Mouse (Mus musculus) midbrain, embryonic 11.5 days (tissue): ENCODE data around the gene Snx22. TPM values are rescaled to one million over a fixed set of nuclear protein-coding genes. Genes with fewer than 3 reads are reported as not detected.
A peak's percentile ranks its signal among the peaks of the same experiment; 100 is the strongest.

Experiments used
- ATAC-seq: fragments of 200-750 bp; cut with Nextera tagmentation; 2 replicates; pipeline ENCODE4 v1.8.0; 2017; ENCODE audit warnings: moderate TSS enrichment, moderate library complexity; ENCODE audit not compliant: low FRiP score
- DNase-seq: peaks from one replicate; pipeline ENCODE4 v3.0.0; 2015; ENCODE audit warnings: low spot score; ENCODE audit errors: missing footprints
- H3K27ac ChIP-seq: fragments of 300-500 bp; sonication (generic); 2 replicates; pipeline ENCODE4 v1.5.1; 2014; ENCODE audit warnings: low read depth, low read length
- H3K27me3 ChIP-seq: fragments of 300-500 bp; sonication (generic); 2 replicates; pipeline ENCODE4 v1.6.1; 2014; ENCODE audit warnings: mild to moderate bottlenecking, low read length, moderate library complexity, mixed read lengths; ENCODE audit not compliant: control insufficient read depth, insufficient read depth
- H3K36me3 ChIP-seq: fragments of 300-500 bp; sonication (generic); 2 replicates; pipeline ENCODE4 v1.6.1; 2014; ENCODE audit warnings: mild to moderate bottlenecking, low read length, moderate library complexity, mixed read lengths; ENCODE audit not compliant: control insufficient read depth, insufficient read depth
- H3K4me1 ChIP-seq: fragments of 300-500 bp; sonication (generic); 2 replicates; pipeline ENCODE4 v1.6.1; 2014; ENCODE audit warnings: low read length; ENCODE audit not compliant: control insufficient read depth, insufficient read depth
- H3K4me2 ChIP-seq: fragments of 300-500 bp; sonication (generic); 2 replicates; pipeline ENCODE4 v1.6.1; 2014; ENCODE audit warnings: mild to moderate bottlenecking, moderate library complexity
- H3K4me3 ChIP-seq: fragments of 300-500 bp; sonication (generic); 2 replicates; pipeline ENCODE4 v1.5.1; 2014; ENCODE audit warnings: low read depth, low read length
- H3K9ac ChIP-seq: fragments of 300-500 bp; sonication (generic); 2 replicates; pipeline ENCODE4 v1.6.1; 2014; ENCODE audit warnings: low read length
- H3K9me3 ChIP-seq: fragments of 300-500 bp; sonication (generic); 2 replicates; pipeline ENCODE4 v1.6.1; 2016; ENCODE audit warnings: low read length; ENCODE audit not compliant: control insufficient read depth
- WGBS: fragments of 180-500 bp; shearing (Covaris S2); extraction: QIAGEN DNeasy Blood & Tissue Kit; methylation state at CpG from one replicate; pipeline ENCODE4 v1.1.7; 2014; 5-methylcytosine and 5-hydroxymethylcytosine counted together
- polyA plus RNA-seq: library from polyadenylated mRNA; unstranded; fragments of >200 nt; fragmentation: Nextera tagmentation; extraction: Ambion mirVana; gene quantifications from 2 replicates; pipeline ENCODE4 v1.2.1, GENCODE M21; 2014

The Snx22 gene
- polyA plus RNA-seq, 1 experiment from 2014 or later = 1.8 TPM

- no peak overlapping the region for H3K27ac ChIP-seq
- no peaks in the 10 kb centered on the region for H3K4me1 ChIP-seq
- H3K36me3 ChIP-seq = peaks cover 28% of the 10 kb centered on the region; the same call in 1 of the 2 replicates
- DNase-seq (peak; percentile 23), ATAC-seq (no peak)
- no peaks in the 10 kb centered on the region for H3K27me3 ChIP-seq
- no peak overlapping the region for H3K9ac ChIP-seq
- H3K4me2 ChIP-seq = no peak overlapping the region
- WGBS = 85% methylated on average over 8 of the region's 8 CpGs
- no peak overlapping the region for H3K4me3 ChIP-seq
- no peaks in the 10 kb centered on the region for H3K9me3 ChIP-seq
Measured at GRCm38 (mm10) chr9:66101577-66101976, 32.1 kb upstream of the Snx22 start.

DNA sequence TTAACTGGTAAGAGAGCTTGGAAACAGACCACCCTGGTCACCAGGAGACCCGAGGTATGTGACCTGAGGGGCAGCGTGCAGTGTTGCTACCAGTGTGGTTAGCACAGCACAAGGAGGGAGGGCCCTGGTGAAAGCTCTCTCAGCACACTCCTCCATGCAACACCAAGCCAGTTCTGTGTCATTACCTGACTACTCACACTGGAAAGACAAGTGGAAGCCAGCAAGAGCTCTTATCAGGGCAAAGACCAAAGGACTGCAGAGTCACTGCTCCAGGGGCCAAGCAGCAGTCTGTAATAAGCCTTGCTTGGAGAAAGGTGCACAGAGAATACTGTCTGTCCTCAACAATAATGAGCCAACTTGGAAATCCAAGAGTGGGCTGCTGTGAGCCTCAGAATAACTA lies 23.1 kb upstream of the Snx22 start:
- no peak for DNase-seq
- Histone ChIP-seq H3K4me2 (no peak overlapping the region), H3K36me3 (peaks cover 19% of the 10 kb centered on the region), H3K4me1 (no peaks in the 10 kb centered on the region), H3K27ac (no peak overlapping the region), H3K27me3 (no peaks in the 10 kb centered on the region), H3K9ac (no peak overlapping the region), H3K9me3 (no peaks in the 10 kb centered on the region), H3K4me3 (no peak overlapping the region)
- no peak for ATAC-seq
- 69% methylated on average over 2 of the region's 2 CpGs for WGBS

- H3K4me3 ChIP-seq = no peak overlapping the region
- peaks cover 18% of the 10 kb centered on the region for H3K36me3 ChIP-seq
- DNase-seq (no peak), ATAC-seq (no peak)
- H3K27me3 ChIP-seq = no peaks in the 10 kb centered on the region
- 81% methylated on average over 6 of the region's 6 CpGs for WGBS
- H3K4me2 ChIP-seq = no peak overlapping the region
- no peaks in the 10 kb centered on the region for H3K4me1 ChIP-seq
- no peak overlapping the region for H3K27ac ChIP-seq
- H3K9ac ChIP-seq = no peak overlapping the region
- H3K9me3 ChIP-seq = no peaks in the 10 kb centered on the region
Measured at GRCm38 (mm10) chr9:66091327-66092231, 22.1 kb upstream of the Snx22 start.

DNA sequence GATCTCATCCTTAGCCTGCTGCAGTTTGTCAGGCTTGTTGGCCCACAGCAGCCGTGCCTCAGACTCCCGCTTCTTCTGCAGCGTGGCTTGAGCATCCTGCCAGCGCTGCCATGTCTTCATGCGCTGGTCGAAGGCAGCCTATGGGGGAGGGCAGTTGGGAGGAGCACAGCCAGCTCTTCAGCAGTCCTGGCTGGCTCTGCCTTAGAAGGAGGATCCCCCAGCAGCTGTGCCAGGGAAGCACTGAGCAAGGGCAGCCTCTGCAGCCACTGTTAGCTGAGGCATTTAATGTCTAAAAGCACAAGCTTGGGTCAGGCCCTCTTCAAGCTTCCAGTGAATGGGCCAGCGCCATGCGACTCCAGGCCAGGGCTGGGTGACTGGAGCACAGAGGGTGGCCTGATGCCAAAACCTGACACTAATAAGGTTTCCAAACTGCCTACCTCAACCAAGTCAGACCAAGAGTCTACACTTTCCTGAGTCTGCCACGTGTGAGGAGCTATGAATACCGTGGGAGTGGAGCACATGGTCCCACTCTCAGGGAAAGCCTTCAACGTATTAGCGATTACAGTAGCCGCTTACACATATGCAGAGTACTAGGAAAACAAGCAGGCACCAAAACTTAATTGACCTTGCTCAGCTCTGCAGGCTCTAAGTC lies 21.2 kb upstream of the Snx22 start:
- 95% methylated on average over 13 of the region's 13 CpGs for WGBS
- H3K4me2 ChIP-seq = no peak overlapping the region
- ATAC-seq = no peak

DNA sequence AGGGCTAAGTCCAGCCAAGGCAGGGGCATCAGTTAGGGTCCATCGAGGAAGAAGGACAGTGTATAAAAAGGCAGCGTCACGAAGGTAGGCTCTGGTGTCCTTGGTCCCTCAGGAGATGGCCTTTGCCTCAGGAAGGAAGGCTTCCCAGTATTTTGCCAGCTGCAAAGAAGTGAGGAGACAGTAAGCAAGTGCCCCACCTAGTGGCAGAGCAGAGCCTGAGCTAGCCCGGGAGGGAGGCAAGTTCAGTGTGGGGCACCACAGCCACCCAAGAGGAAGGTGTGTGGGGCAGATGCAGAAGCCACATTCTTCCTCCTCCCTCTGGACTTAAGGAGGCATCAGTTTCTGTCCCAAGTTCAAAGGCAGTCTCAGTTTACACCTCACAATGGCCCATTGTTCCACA lies 18.9 kb upstream of the Snx22 start:
- DNase-seq (peak; percentile 86), ATAC-seq (no peak)
- H3K4me1 ChIP-seq = no peaks in the 10 kb centered on the region
- H3K9ac ChIP-seq = no peak overlapping the region
- H3K9me3 ChIP-seq = no peaks in the 10 kb centered on the region
- H3K27me3 ChIP-seq = no peaks in the 10 kb centered on the region
- H3K4me3 ChIP-seq = no peak overlapping the region
- 50% methylated on average over 4 of the region's 4 CpGs for whole genome bisulfite sequencing
- no peak overlapping the region for H3K4me2 ChIP-seq
- H3K36me3 ChIP-seq = peaks cover 8% of the 10 kb centered on the region
- H3K27ac ChIP-seq = no peak overlapping the region

More for the DNA sequence above, 21.2 kb upstream of the Snx22 start:
- H3K27me3 ChIP-seq = no peaks in the 10 kb centered on the region
- peak; percentile 78 for DNase-seq
- no peak overlapping the region for H3K27ac ChIP-seq
- H3K9me3 ChIP-seq = no peaks in the 10 kb centered on the region
- H3K4me1 ChIP-seq = no peaks in the 10 kb centered on the region
- peaks cover 18% of the 10 kb centered on the region for H3K36me3 ChIP-seq
- no peak overlapping the region for H3K9ac ChIP-seq
- H3K4me3 ChIP-seq = no peak overlapping the region

DNA sequence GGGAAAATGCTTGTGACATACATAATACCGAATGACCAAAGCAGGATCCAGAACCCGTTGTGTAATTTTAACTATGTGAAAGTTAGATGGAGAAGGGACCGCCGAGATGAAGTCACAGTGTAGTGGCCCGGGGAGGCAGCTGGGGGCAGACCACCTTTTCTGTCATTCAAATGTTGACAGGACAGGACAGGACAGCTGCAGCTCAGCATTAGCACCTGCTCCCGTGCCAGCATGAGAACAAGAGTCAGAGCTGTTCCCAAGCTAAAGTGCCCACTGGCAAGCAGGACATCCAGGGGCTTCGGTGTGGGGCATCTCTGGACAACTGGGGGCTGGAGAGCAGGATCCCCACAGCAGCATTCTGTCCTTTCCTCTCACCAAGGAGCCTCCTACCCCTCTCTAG lies 17.5 kb upstream of the Snx22 start:
- Histone ChIP-seq H3K9me3 (no peaks in the 10 kb centered on the region), H3K27me3 (no peaks in the 10 kb centered on the region), H3K9ac (no peak overlapping the region), H3K36me3 (peaks cover 3% of the 10 kb centered on the region), H3K4me3 (no peak overlapping the region), H3K27ac (no peak overlapping the region), H3K4me2 (no peak overlapping the region), H3K4me1 (no peaks in the 10 kb centered on the region)
- 97% methylated on average over 7 of the region's 7 CpGs for whole genome bisulfite sequencing
- ATAC-seq (no peak), DNase-seq (peak; percentile 76)

DNA sequence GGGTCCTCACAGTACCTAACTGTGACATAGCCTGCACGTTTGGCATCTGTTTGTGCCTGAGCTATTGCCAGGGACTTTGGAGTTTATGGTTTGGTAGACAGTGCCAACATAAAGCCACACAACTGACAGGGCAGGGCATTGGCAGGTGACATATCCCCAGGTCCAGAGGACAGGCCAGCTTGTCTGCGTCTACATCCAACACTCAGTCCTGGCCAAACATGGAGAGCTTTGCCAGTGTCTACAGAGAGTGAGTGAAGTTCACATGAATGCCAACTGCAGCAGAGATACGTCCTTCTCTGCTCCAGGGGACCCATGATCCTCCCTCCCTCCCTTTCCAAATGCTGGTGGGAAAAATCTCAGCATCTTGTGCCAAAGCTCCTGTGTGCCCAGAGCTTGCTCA lies 14.7 kb upstream of the Snx22 start:
- DNase-seq = no peak
- Histone ChIP-seq H3K9me3 (no peaks in the 10 kb centered on the region), H3K27me3 (no peaks in the 10 kb centered on the region), H3K36me3 (peaks cover 3% of the 10 kb centered on the region), H3K4me1 (no peaks in the 10 kb centered on the region), H3K27ac (no peak overlapping the region), H3K4me3 (no peak overlapping the region), H3K4me2 (no peak overlapping the region), H3K9ac (no peak overlapping the region)
- ATAC-seq = no peak
- WGBS = 89% methylated on average over 3 of the region's 3 CpGs

DNA sequence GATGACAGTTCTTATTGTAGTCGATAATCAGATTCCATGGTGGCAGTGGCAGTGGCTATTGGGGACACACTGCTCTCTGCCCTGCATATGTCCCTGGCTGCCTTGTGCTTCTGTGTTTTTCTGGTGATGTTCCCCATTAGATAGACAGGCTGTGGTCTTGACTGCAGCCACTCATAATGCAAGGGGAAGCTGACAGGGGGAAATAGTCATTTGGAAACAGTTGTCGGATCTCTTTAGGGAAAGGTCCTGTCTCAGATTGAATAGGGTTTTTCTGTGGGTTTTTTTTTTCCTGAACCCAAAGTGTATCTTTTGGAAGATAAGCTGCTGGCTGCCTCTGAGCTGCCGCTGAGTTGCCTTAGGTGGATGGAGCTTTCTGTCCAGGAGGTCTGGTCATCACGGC lies 12.5 kb upstream of the Snx22 start:
- WGBS = 91% methylated on average over 4 of the region's 4 CpGs
- no peak for ATAC-seq
- Histone ChIP-seq H3K4me3 (no peak overlapping the region), H3K4me1 (no peaks in the 10 kb centered on the region; the same call in 1 of the 2 replicates), H3K27ac (no peak overlapping the region), H3K4me2 (no peak overlapping the region), H3K36me3 (no peaks in the 10 kb centered on the region; the same call in 1 of the 2 replicates), H3K9ac (no peak overlapping the region), H3K9me3 (no peaks in the 10 kb centered on the region), H3K27me3 (no peaks in the 10 kb centered on the region)
- no peak for DNase-seq

- H3K4me3 ChIP-seq = no peak overlapping the region
- no peak overlapping the region for H3K4me2 ChIP-seq
- no peak overlapping the region for H3K9ac ChIP-seq
- ATAC-seq (no peak), DNase-seq (peak; percentile 37)
- H3K4me1 ChIP-seq = no peaks in the 10 kb centered on the region; the same call in 1 of the 2 replicates
- no peaks in the 10 kb centered on the region for H3K36me3 ChIP-seq
- no peak overlapping the region for H3K27ac ChIP-seq
- no peaks in the 10 kb centered on the region for H3K27me3 ChIP-seq
- WGBS = 93% methylated on average over 3 of the region's 3 CpGs
- H3K9me3 ChIP-seq = no peaks in the 10 kb centered on the region
Measured at GRCm38 (mm10) chr9:66080804-66081459, 11.4 kb upstream of the Snx22 start.
